Mouse (Mus musculus) G1E-ER4 (cell line): ENCODE measurements around the gene Parva. TPM values are rescaled to one million over a fixed set of nuclear protein-coding genes. Genes with fewer than 3 reads are reported as not detected.

Experiments used
- GATA1 ChIP-seq: IDR thresholded peaks from one replicate; pipeline ENCODE4 v1.8.0; 2012; ENCODE audit warnings: low read length, inconsistent platforms
- polyA plus RNA-seq: library from polyadenylated mRNA; stranded (reverse); fragments of >175 nt; gene quantifications from 2 replicates; pipeline ENCODE4 v1.2.3, GENCODE M21; 2012

The Parva gene
- polyA plus RNA-seq, 1 experiment = not detected

DNA sequence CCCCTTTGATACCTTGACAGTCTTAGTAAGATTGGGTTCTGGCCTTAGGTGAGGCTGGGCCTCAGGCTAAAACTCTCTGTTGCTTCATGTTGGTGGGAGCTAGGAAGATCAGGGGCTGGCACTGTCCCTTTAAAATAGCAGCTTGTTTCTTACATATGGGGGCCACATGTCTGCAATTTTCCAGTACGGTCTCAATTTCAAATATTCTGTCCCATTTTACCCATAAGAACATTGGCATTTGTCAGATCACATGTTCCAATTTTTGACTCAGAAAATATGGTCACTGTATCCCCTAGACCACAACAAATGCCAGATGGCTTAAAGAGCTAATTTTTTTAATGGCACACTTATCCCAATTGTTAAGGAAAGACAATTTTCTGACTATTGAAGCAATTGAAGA lies 85.6 kb downstream of the Parva start:
- no peak for TF ChIP-seq GATA1

DNA sequence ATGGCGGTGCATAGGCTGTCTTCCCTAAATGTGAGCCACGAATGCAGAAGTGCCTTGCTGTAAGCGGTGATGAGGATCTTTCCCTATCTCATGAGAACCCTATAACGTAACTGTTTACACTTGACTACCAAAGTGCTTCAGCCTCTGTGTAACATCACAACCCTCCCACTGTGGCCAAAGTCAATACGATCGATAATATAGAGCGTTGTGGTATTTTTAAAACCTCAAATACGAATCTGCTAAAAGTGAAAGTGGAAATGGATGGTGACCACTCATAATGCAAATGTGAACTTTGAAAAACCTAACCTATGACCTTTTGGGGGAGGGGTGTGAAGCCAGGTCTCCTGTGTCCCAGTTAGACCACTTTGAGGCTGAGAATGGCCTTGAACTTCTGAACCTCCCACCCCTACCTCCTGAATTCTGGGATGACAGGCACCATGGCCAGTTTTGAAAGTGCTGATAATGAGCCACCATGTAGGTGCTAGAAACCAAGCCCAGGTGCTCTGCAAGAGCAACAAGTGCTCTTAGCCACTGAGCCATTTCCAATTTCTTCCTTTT lies 87.4 kb downstream of the Parva start:
- TF ChIP-seq GATA1 = no peak

DNA sequence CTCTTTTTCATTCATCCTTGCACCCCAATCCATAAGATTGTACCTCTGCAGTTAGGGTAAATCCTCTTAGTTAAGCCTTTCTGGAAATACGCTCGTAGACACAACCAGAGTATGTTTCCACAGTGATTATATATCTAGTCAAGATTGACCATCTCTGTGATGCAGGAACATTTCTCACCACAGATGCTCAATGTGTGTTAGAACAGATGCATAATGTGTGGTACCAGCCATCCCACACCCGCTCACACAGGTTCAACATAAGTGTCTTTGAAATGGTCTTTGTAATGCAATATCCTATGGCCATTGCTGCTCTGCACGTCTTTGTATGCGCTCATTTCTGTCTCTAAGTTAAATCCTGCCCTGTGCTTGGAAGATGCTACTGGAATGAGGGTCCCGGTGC lies 98.2 kb downstream of the Parva start:
- TF ChIP-seq GATA1 = no peak

DNA sequence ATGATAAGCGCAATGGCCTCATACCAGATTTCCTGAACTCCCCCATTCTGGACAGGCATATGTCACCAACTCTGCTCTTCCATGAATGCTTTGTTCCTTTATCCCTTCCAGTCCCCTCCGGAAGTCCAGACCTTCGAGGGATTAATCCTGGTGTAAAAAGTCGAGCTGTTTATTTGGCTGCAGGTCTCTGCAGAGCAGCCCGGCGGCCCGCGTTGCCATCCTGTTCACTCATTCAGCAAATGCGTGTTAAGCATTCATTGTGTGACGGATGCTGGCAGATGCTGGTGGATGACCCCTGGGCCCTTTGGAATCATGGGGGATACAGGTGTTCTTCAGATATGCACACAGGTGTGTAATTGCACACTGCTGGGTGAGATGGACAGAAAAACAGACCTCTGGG lies 98.9 kb downstream of the Parva start:
- no peak for TF ChIP-seq GATA1

DNA sequence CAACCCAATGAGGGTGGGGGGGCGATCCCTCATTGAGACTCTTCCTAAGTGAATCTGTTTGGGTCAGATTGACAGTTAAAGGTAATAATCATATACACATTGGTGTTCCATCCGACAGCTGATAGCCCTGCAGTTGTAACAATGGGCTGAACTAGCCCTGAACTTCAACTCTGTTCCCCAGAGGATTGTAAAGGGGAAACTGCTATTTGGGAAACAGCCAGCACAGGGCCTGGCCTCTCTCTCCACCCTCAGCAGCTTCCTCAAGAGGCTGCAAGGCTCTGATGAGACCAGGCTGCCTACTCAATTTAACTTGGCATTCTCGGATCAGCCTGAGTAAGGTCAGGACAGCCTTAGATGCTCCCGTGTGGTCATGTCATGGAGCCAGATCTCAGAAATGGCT lies 99.9 kb downstream of the Parva start:
- TF ChIP-seq GATA1 = no peak

DNA sequence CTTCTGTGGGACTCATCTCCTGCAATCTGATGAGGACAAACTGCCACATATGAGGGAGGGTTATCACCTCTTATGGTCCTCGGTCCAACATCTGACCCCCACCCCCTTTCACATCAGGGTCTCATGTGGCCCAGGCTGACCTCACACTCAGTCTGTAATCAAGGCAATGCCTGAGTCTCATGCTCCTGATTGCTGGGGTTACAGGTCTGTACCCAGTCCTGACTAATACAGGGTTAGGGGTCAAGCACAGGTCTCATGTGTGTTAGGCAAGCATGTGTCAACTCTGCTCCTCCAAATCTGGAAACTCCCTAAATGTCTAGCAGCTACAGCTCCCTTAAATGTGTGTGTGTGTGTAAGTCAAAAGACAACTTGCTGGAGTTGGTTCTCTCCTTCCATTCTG lies 100.8 kb downstream of the Parva start:
- TF ChIP-seq GATA1 = no peak

DNA sequence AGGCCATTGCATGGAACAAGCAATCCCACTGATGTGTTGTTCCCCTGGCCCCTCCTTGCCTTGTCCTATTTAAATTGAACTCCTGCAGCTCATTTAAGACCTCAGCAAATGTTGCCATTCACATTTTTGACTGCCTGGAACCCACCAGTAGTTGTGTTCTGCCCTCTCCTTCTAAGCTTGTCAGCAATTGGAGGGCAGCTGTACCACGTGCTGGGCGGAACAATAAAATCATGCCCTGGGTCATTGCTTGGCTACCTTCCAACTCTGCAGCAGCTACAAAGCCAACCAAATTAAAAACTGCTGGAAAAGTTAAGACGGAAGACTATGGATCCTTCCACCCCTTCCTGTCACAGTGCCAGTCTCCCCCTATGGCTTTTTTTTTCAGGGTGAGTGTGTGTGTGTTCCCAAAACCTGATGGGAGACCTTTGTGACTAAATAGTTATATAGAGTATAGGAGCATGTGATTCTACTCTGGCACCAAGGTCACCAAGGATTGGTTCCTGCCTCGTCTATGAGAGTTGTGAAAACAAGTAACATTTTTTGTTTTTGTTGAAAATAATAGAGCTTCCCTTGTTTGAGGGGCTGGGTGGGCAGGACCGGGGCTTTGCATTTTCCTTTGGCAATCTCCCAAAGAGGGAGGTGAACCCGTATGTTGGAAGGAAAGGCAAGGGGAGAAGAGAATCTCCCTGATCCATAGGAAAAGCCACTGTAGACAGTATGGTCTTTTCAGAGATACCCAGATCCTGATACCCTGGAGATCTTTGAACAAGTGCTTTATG lies 101.5 kb downstream of the Parva start:
- no peak for TF ChIP-seq GATA1

DNA sequence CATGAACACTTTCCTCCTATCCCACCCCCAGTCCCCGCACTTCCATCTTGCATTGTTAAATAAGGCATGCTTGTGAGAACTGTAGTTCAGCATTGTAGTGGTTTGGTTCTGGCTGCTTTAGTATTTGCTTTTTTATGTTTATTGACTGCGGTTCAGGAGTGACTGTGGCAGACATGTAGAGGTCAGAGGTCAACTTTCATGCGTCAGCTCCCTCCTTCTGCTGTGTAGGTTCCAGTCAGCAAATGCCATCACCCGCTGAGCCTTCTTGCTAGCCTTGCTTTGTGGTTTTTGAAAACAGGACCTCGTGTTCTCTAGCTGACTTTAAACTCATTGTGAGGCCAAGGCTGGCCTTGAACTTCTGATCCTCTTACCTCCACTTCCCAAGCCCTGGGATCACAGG lies 103.6 kb downstream of the Parva start:
- no peak for TF ChIP-seq GATA1

DNA sequence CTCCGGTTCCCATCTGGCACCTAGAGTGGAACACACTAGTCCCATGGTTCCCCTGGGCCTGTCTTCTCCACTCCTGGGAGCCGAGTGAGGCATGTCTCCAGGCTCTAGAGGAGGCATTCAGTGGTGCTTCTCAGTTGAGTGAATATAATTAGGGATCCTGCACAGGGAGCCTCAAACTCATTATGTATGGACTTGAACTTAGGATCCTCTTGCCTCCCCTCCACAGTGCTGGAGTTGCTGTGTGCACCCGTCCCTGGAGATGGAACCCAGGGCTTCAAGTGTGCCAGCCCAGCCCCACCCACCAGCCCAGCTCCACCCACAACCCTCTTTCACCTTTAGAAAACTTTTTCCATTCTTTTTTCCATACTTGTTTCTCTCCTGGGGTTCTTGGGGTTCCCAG lies 106.8 kb downstream of the Parva start:
- TF ChIP-seq GATA1 = no peak

DNA sequence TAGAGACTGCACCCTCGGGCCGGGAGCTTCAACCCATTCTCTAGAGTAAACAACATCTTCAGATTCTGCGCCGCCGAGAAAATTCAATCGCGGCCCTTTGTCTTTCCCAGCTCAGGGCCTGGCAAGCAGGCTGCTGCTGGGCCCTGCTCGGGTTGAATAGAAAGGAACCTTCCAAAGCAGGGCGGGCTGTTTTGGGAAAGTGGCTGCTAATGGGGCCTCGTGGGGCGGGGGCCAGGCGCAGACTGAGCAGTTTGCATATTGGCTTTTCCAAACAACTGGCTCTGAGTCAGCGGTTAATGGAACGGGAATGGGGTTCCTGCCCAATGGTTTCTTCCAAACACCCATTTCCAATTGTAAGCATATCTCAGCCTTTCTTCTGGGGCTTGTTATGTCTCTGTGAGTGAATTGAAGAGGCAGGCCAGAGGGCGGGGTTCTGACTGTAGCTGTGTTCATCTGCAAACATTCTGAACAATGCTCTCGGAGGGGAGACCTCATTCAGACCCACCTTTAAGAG lies 108.2 kb downstream of the Parva start:
- no peak for TF ChIP-seq GATA1

DNA sequence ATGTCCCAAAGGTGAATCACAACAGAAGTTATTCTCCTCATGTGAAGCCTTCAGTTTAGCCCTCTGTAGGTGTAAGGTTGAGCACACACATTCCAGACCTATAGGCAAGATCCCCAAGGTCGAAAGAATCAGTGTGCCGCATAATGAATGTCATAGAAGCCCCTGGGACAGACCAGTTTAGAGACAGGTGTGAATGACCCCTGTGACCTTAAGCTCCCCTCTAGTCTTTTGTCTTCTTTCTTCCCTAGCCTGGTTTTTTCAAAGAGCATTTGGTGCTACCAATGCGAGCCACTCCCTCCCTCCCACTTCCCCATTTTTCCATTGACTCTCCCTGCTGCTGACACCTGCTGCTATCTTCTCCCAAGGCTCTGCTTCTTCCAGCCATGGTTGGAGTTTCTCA lies 121.8 kb downstream of the Parva start:
- no peak for TF ChIP-seq GATA1

DNA sequence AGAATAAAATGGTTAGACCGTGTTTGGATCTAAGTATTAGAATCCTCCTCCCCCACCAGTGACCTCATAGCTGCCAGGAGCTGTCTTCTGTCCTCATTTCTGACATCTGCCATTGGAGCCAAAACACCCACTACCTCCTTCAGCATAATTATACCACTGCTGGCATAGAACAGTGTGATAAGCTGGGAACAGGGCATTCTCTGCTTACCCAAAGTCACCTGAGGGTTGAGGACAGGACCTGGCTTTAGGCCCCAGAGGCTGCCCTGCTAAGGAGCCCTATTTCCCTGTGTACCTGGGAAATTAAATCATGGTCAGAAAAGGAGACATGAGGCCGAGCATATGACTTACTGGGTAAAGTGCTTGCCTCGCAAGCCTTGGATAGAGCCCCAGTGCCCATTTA lies 134.2 kb downstream of the Parva start:
- no peak for TF ChIP-seq GATA1

DNA sequence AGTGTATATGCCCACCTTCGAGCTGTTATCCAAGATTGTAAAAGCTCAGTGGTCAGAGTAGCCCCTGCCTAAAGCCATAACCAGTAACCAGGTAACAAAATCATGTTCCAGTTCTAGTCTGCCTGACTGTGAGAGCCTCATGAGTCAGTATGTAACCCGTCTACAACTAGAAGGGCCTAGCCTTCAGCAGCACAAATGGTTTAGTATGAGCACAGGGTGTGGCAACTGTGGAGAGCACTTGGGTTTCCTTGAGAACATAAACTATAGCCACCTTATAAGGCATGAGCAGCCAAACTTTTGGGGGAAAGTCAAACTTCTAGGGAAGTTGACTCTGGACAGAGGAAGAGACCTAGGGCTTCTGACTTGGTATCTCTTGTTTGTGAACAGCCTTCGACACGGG lies 139.7 kb downstream of the Parva start:
- no peak for TF ChIP-seq GATA1

DNA sequence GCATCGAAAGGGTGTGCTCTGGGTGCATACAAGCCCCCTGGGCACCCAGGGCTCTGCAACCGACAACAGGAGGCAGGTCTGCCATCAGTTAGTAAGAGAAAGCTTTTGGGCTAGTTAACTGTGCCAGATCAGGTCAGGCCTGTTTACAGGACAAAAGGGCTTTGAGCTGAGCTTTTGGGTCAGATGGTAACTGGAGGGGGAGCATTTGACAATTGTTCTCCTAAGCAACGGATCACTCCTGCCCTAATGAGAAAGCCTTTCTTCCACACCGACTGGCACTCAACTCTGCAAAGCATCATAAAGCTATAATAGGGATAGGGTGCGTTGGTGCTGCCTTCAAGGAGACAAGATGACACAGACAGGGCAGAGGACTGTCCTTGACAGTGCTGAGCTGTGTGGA lies 141.7 kb downstream of the Parva start:
- TF ChIP-seq GATA1 = no peak

DNA sequence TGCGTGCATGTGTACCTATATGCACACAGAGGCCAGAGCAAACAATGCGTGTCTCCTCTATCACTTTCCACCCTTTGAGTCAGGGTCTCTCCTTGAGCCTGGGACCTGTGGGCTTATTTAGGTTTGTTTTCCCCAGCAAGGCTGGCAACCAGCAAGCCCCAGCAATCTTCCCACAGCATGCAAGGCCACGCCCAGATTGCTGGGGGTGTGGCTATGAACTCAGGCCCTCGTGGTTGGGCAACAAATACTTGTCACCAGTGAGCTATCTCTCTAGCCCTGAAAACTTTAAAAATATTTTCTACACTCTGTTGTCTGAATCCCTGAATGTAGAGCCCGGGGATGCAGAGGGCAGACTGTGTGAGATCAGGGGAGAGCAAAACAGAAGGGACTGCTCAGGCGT lies 154.3 kb downstream of the Parva start:
- TF ChIP-seq GATA1 = no peak

DNA sequence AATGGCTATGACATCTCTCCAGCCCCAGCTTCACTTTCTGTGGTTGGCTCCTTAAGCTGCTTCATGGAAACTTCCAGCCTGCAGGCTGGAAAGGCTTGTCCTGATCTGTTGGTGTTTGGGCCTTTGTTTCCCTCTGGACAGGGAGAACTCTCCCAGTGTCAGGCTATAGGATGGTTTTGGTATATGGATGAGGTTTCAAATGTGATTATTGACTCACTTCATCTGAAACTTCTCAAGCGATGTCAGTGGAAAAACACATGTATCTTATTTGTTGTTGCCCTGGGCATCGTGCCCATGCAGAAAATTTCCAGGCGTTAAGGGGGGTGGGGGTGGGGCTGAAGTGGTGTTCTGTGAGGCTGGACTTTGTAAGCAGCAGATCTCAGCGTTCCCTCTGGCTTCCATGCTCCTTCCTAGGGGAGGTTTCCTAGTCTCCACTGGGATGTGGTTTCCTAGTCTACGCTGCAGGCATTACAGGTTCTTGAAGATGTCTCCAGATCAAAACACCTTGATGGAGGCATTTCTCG lies 155.6 kb downstream of the Parva start:
- TF ChIP-seq GATA1 = no peak

DNA sequence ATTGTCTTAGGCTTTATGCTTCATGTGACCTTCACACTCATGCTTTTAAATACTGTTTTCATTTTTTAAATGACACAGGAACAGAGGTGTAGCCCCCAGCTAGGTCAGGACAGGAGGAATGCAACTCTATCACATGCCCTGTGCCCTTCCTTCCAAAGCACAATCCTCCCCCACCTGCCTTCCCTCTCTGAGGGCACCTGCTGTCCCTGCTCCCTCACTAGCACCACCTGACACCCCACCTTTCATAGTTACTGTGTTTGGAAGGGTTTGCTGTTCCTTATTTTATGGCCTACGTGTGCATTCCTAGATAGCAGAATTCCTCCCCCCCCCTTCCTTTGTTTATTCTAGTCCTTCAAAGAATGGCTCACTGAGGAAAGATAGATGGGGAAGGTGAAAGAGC lies 160.1 kb downstream of the Parva start:
- no peak for TF ChIP-seq GATA1
